ENCODE assay signal across 8 mouse cellular contexts in the genomic region with DNA sequence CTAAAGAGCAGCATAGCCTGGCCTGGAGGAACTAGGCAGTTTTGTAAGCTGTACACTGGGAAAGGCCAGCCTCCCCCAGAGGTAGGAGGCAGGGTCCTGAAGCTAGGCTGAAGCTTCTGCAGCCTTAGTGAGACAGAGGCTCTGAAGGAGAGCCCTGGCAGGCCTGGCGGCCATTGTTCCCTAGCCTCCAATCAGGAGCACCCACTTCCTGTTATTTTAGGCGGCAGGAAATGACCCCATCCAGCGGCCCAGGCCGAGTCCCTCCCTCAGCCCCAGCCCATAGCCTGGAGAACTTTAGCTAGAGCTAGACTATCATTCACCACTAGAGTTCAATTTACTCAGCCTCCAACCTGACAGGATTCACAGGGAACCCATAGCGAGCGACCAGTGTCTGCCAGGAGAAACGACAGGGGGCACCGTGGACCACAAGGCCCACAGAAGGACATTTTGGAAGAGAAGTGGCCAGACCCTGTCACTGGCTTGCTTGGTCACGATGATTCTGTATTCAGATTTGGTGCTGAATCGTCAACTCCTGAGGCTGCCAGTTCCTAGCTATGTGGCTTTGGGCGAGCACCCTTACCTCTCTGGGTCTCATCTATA. TPM values are rescaled to one million over a fixed set of nuclear protein-coding genes. Genes with fewer than 3 reads are reported as not detected.
A peak's percentile ranks its signal among the peaks of the same experiment; 100 is the strongest.
DNase-seq lines count a peak whose midpoint lies in the region; ATAC-seq lines count a peak whose summit lies in the region.

No protein-coding gene starts in this region.

- ATAC-seq in forebrain, embryonic 11.5 days (replicated peaks; ENCODE audit: low FRiP score): no peak
- ATAC-seq in hindbrain, embryonic 14.5 days (ENCODE audit: low FRiP score): no peak
- ATAC-seq in liver, embryonic 13.5 days (ENCODE audit: low read depth): no peak
- no peak for ATAC-seq in neural tube, embryonic 12.5 days (ENCODE audit: low FRiP score, low read depth)

- no peaks in the 10 kb centered on the region; the same call in 1 of the 2 replicates for H3K36me3 ChIP-seq in forebrain, embryonic 11.5 days (ENCODE audit: control insufficient read depth, insufficient read depth, low read length)
- no peaks in the 10 kb centered on the region; the same call in 1 of the 2 replicates for H3K36me3 ChIP-seq in hindbrain, embryonic 14.5 days (replicated peaks; ENCODE audit: control insufficient read depth, insufficient read depth)
- no peaks in the 10 kb centered on the region for H3K36me3 ChIP-seq in liver, embryonic 13.5 days
- H3K36me3 ChIP-seq in neural tube, embryonic 12.5 days: peaks cover 10% of the 10 kb centered on the region

- no peak overlapping the region for H3K27ac ChIP-seq in forebrain, embryonic 11.5 days (ENCODE audit: low read depth, low read length)
- H3K27ac ChIP-seq in hindbrain, embryonic 14.5 days: no peak overlapping the region
- peak overlapping the region; percentile 31; the same call in 1 of the 2 replicates for H3K27ac ChIP-seq in liver, embryonic 13.5 days
- H3K27ac ChIP-seq in neural tube, embryonic 12.5 days: no peak overlapping the region

- no peak overlapping the region for H3K4me3 ChIP-seq in forebrain, embryonic 11.5 days (ENCODE audit: low read depth, low read length)
- no peak overlapping the region for H3K4me3 ChIP-seq in hindbrain, embryonic 14.5 days (replicated peaks; ENCODE audit: low read length)
- no peak overlapping the region for H3K4me3 ChIP-seq in liver, embryonic 13.5 days (replicated peaks)
- H3K4me3 ChIP-seq in neural tube, embryonic 12.5 days: no peak overlapping the region

- H3K4me2 ChIP-seq in forebrain, embryonic 11.5 days (ENCODE audit: low read depth, low read length, severe bottlenecking): no peak overlapping the region
- H3K4me2 ChIP-seq in hindbrain, embryonic 14.5 days (replicated peaks): peak overlapping the region; percentile 92; the same call in 1 of the 2 replicates
- 0 out of 2 replicates have a peak overlapping the region, but pooled peaks have one; percentile 13 for H3K4me2 ChIP-seq in liver, embryonic 13.5 days
- H3K4me2 ChIP-seq in neural tube, embryonic 12.5 days (replicated peaks): peak overlapping the region; percentile 97

- 68% methylated on average over 11 of the region's 11 CpGs for WGBS in forebrain, embryonic 11.5 days
- 62% methylated on average over 11 of the region's 11 CpGs for WGBS in hindbrain, embryonic 14.5 days
- WGBS in liver, embryonic 13.5 days (ENCODE audit: insufficient replicate concordance): 32% methylated on average over 11 of the region's 11 CpGs
- 68% methylated on average over 11 of the region's 11 CpGs for WGBS in neural tube, embryonic 12.5 days

- H3K27me3 ChIP-seq in forebrain, embryonic 11.5 days (ENCODE audit: control insufficient read depth, insufficient read depth, low read length): no peaks in the 10 kb centered on the region
- H3K27me3 ChIP-seq in hindbrain, embryonic 14.5 days (ENCODE audit: control insufficient read depth, insufficient read depth, low read length): no peaks in the 10 kb centered on the region
- peaks cover 17% of the 10 kb centered on the region for H3K27me3 ChIP-seq in liver, embryonic 13.5 days
- H3K27me3 ChIP-seq in neural tube, embryonic 12.5 days (replicated peaks): no peaks in the 10 kb centered on the region

- no peaks in the 10 kb centered on the region for H3K9me3 ChIP-seq in forebrain, embryonic 11.5 days (ENCODE audit: control insufficient read depth, low read length)
- H3K9me3 ChIP-seq in hindbrain, embryonic 14.5 days (ENCODE audit: control insufficient read depth, low read length): no peaks in the 10 kb centered on the region
- no peaks in the 10 kb centered on the region for H3K9me3 ChIP-seq in liver, embryonic 13.5 days (replicated peaks)
- H3K9me3 ChIP-seq in neural tube, embryonic 12.5 days: no peaks in the 10 kb centered on the region

- H3K9ac ChIP-seq in forebrain, embryonic 11.5 days (ENCODE audit: low read length): peak overlapping the region; percentile 17; the same call in 1 of the 2 replicates
- peak overlapping the region; percentile 12; the same call in 1 of the 2 replicates for H3K9ac ChIP-seq in hindbrain, embryonic 14.5 days
- peak overlapping the region; percentile 36; the same call in 1 of the 2 replicates for H3K9ac ChIP-seq in liver, embryonic 13.5 days
- H3K9ac ChIP-seq in neural tube, embryonic 12.5 days: peak overlapping the region; percentile 33; the same call in 1 of the 2 replicates

- peak; percentile 70 for DNase-seq in brain, adult 2 months (ENCODE audit: low read depth, low spot score)
- no peak for DNase-seq in forebrain, embryonic 11.5 days (ENCODE audit: low spot score)
- no peak for DNase-seq in hindbrain, embryonic 14.5 days (ENCODE audit: low spot score)
- DNase-seq in liver, embryonic 13.5 days: no peak
- no peak for DNase-seq in spleen, postnatal 10 days (ENCODE audit: low spot score in 2 of 2)
- no peak for DNase-seq in ovary, postnatal 36 days (ENCODE audit: low spot score)
- DNase-seq in urinary bladder, postnatal 10 days (ENCODE audit: low spot score): no peak

- peaks cover 18% of the 10 kb centered on the region for H3K4me1 ChIP-seq in forebrain, embryonic 11.5 days (replicated peaks; ENCODE audit: control insufficient read depth, insufficient read depth, low read length)
- peaks cover 67% of the 10 kb centered on the region for H3K4me1 ChIP-seq in hindbrain, embryonic 14.5 days (replicated peaks; ENCODE audit: control insufficient read depth, insufficient read depth, low read length)
- H3K4me1 ChIP-seq in liver, embryonic 13.5 days (replicated peaks): peaks cover 64% of the 10 kb centered on the region
- H3K4me1 ChIP-seq in neural tube, embryonic 12.5 days: peaks cover 66% of the 10 kb centered on the region

RNA-seq across cellular contexts. Expression of a gene that starts 4.4 kb away (rescaled TPM):
- 80.6 and 83.5 TPM in 2 replicates for polyA plus RNA-seq in forebrain, embryonic 11.5 days (2014; fragmentation: Nextera tagmentation; extraction: Ambion mirVana)
- 84.2 and 90.0 TPM in 2 replicates for polyA plus RNA-seq in hindbrain, embryonic 14.5 days (2014; fragmentation: Nextera tagmentation; extraction: Ambion mirVana)
- 6.6 and 7.3 TPM in 2 replicates for polyA plus RNA-seq in liver, embryonic 13.5 days (2015; fragmentation: Nextera tagmentation; extraction: Ambion mirVana)
- polyA plus RNA-seq in neural tube, embryonic 12.5 days (2016; fragmentation: Nextera tagmentation; extraction: Ambion mirVana): 140 and 149 TPM in 2 replicates

RNA-seq across cellular contexts. Expression of a gene that starts 10.4 kb away (rescaled TPM):
- polyA plus RNA-seq in forebrain, embryonic 11.5 days (2014; fragmentation: Nextera tagmentation; extraction: Ambion mirVana): 23.3 and 25.7 TPM in 2 replicates
- polyA plus RNA-seq in hindbrain, embryonic 14.5 days (2014; fragmentation: Nextera tagmentation; extraction: Ambion mirVana): 40.7 and 45.9 TPM in 2 replicates
- 40.5 and 41.5 TPM in 2 replicates for polyA plus RNA-seq in liver, embryonic 13.5 days (2015; fragmentation: Nextera tagmentation; extraction: Ambion mirVana)
- polyA plus RNA-seq in neural tube, embryonic 12.5 days (2016; fragmentation: Nextera tagmentation; extraction: Ambion mirVana): 119 and 127 TPM in 2 replicates

RNA-seq across cellular contexts. Expression of a gene that starts 34.8 kb away (rescaled TPM):
- 18.0 and 20.4 TPM in 2 replicates for polyA plus RNA-seq in forebrain, embryonic 11.5 days (2014; fragmentation: Nextera tagmentation; extraction: Ambion mirVana)
- 8.1 and 9.9 TPM in 2 replicates for polyA plus RNA-seq in hindbrain, embryonic 14.5 days (2014; fragmentation: Nextera tagmentation; extraction: Ambion mirVana)
- 0.99 and 1.2 TPM in 2 replicates for polyA plus RNA-seq in liver, embryonic 13.5 days (2015; fragmentation: Nextera tagmentation; extraction: Ambion mirVana)
- polyA plus RNA-seq in neural tube, embryonic 12.5 days (2016; fragmentation: Nextera tagmentation; extraction: Ambion mirVana): 12.1 and 13.8 TPM in 2 replicates

RNA-seq across cellular contexts. Expression of a gene that starts 49.2 kb away (rescaled TPM):
- 251 and 263 TPM in 2 replicates for polyA plus RNA-seq in forebrain, embryonic 11.5 days (2014; fragmentation: Nextera tagmentation; extraction: Ambion mirVana)
- 127 and 139 TPM in 2 replicates for polyA plus RNA-seq in hindbrain, embryonic 14.5 days (2014; fragmentation: Nextera tagmentation; extraction: Ambion mirVana)
- 98.1 and 121 TPM in 2 replicates for polyA plus RNA-seq in liver, embryonic 13.5 days (2015; fragmentation: Nextera tagmentation; extraction: Ambion mirVana)
- polyA plus RNA-seq in neural tube, embryonic 12.5 days (2016; fragmentation: Nextera tagmentation; extraction: Ambion mirVana): 236 and 241 TPM in 2 replicates
